Mouse (Mus musculus) urinary bladder, postnatal 36 days (tissue): Measurements from ENCODE around the gene Tmem240.
A peak's percentile ranks its signal among the peaks of the same experiment; 100 is the strongest.
"Not testable (repeated sequence)": the region's sequence is repeated elsewhere in the genome, so short reads cannot be mapped to it uniquely, and the experiment has no call there.

Experiments used
- DNase-seq, 2 experiments: peaks; one replicate each; pipeline ENCODE4 v3.0.0; 2022; ENCODE audit warnings: low spot score in 2 of 2, mixed read lengths in 1 of 2

Gene Tmem240

DNA sequence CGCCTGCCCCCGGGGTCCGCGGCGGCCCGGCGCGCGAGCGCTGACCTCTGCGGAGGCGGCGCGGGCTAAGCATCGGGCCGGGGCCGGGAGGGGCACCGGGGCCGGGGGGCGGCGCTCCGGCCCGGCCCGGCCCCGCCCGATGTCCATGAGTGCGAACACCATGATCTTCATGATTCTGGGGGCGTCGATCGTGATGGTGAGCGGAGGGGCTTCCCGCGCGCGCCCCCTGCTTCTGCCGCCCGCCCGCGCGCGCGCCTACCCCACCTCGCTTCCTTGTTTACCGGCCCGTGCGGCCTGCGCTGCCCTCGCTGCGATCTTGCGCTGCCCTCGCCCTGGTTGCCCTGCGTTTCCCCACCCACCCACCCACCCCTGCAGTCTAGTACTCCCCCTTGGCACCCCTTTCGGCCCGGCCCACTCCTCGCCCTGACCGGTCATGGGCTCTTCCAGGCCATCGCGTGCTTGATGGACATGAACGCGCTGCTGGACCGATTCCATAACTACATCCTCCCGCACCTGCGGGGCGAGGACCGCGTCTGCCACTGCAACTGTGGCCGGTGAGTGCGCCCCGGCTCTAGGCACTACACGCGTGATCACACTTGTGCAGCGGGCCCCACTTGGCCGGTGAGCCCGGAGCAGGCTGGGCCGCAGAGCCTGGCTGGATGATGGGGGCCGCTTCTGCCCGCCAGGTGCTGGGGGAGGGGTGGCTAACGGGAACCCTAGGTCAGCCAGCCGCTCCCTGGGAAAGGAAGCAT is 527 bp downstream of the Tmem240 start:
- DNase-seq = peak; percentile 11 to 25

DNA sequence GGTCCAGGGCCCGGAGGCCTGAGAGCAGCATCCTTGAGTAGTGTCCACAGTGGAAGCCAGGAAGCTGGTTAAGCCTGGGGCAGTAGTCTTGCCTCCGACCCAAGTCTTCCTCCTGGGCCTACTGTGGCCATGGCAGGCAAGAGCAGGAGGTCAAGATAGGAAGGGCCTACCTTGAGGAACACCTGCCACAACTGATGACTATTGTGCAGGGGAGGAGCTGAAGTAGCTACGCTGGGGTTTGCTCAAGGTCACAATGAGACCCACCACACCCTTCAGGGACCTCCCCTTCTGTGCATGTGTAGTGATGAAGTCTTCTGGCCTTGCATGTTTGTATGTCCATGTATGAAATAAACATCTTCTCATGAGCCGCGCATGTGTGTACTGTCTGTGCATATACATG is 1.2 kb downstream of the Tmem240 start:
- no peak for DNase-seq

DNA sequence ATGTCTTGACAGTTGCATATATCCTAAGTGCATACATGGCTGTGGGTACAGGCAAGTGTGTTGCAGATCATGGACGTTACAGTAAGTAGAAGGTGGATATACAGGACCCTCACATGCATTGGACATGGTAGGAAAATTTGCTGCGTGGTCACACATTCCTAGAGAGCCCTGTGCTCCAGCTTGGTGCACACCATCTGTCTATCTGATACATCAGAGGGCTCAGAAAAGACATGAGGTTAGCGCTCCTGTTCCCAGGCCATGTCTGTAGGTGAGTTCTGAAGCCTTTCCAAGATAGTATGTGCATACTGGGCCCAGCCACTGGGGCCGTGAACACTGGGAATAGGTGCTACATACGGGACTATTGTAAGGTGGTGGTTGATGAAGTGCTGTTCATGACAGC is 1.8 kb downstream of the Tmem240 start:
- DNase-seq = no peak

DNA sequence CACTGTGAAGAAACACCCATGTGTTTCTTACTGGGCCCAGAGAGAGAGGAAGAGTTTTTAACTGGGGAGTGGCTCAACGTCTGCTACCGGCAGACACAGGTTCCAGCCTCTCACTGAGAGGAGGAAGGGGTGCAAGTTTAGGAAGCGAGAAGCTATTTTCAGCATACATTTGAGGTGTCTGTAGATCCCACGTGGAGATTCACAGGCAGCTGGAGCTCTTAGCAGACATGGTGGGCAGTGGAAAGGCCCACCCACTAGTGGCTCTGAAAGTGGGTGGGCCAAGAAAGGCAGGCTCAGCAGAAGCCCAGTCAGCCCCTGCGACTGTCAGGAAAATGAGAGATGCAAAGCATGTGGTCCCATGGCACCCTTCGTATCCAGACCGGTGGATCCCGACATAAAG is 3.7 kb downstream of the Tmem240 start:
- no peak for DNase-seq

DNA sequence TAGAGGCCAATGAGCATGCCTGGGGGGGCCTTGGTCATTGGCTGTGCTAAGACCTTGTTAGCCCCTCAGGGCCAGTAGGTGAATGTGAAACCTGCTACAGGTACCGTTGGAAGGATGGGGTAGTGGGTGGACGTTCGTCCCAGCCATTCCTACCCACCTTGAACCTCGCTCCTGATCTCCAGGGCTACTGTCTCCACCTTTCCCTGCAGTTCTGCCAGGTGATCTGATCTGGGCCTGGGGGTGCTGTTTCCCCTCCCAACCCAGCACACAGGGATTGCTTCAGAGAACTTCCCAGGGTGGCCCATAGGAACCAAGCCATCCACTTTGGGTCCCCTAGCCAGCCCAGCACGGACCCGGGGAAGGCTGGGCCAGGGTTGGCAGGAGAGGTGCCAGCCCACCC is 4.6 kb downstream of the Tmem240 start:
- no peak for DNase-seq

DNA sequence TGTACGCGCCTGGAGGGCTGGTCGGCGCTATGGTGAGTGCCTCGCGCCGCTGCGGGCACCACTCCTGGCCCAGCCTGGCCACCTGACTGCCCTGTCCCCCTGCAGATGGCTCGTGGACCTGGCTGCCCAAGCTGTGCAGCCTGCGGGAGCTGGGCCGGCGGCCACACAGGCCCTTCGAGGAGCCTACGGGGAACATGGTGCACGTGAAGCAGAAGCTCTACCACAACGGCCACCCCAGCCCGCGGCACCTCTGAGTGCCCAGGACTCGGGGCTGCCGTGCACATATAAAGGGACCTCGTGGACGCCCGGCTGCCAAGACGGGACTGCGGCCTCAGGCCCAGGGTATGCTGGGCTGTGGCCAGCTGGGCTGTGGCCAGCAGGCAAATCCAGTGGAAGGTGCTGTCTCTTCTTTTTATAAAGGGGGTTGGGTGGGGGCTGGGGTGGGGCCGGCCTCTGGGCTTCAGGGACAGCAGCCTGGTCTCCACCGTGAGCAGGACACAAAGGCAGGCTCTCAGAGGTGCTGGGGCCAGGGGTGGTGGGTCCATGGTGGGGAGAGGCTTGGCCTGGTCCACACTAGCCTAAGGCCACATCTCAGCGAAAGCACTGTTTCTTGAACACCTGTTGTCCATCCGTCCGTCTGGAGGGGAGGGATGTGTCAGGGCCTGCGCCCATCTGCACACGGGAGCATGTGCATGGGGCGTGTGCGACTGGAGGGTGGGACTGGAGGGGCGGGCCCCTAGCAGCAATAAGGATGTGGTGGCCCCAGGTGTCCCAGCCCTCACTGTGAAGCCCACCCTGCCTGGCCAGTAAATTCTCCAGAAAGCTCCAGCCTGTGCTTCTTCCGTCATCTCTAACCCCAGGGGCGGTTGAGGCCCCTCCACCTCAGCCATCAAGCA is 5.4 kb downstream of the Tmem240 start:
- no peak for DNase-seq

DNA sequence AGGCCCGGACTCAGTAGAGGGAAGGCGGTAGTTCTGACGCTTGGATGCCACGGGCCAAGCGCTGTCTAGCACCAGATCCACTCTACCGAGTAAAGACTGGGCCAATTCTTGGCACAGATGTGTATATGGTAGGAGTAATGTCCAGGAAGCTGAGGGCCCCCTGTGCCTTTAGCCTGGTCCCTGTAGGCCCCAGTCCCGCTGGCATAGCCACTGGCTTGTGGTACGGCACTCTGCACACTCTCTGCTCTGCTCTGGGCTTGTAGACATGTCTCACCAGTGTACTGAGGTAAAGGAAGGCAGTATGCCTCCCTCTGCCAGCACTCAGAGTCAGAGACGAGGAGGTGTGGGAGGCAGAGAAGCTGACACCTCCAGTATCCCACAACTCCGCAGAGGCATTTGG is 6.1 kb downstream of the Tmem240 start:
- not testable (repeated sequence) for DNase-seq

DNA sequence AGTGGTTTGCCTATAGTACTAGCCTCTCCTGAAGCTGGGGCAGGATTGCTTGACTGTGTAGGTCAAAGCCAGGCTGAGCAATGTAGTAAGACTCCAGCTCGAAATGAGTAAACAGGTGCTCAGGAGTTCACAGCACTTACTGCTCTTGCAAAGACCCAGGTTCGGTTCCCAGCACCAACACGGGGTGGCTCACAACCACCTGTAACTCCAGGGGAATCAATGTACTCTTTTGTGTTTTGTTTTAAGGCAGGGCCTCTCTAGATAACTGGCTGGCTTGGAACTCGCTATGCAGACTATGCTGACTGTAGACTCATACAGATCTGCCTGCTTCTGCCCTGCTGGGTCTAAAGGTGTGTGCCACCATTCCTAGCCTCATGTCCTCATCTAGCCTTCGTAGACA is 8.1 kb downstream of the Tmem240 start:
- DNase-seq = no peak

DNA sequence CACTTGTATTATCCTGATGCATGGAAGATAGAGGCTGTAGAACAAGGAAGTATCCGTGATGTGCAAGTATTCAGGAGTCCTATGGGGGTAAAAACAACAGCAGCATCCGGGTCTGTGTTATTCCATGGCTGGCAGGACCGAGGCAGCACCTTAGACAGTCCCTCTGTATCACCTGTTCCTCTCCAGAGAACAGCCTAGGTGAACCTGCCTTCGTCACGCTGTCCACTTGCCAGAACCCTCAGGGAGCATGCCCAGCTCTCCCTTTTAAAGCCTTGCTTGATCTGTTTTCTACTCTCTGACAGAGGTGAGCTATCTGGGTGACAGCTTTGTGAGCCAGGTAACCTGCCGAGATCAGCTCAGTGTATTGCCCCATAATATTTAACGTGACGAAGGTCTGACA is 9.9 kb downstream of the Tmem240 start:
- no peak for DNase-seq

DNA sequence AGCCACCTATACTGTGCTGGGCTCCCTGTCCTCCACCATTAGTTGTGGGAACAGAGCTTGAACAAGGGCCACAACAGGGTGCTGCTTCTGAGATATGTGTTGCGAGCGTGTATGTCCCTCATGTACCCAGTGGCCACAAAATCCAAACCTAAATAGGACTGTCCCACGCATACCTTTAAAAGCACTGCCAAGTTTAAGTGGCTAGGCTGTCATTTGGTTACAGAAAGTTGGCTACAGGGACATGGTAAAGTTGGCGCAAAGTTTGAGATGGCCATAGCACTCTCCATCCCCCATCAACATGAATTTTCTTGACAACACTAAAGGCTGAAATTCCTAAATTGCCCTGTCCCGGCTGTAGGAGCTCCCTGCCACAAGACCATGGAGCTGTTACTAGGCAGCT is 10.5 kb downstream of the Tmem240 start:
- no peak for DNase-seq

DNA sequence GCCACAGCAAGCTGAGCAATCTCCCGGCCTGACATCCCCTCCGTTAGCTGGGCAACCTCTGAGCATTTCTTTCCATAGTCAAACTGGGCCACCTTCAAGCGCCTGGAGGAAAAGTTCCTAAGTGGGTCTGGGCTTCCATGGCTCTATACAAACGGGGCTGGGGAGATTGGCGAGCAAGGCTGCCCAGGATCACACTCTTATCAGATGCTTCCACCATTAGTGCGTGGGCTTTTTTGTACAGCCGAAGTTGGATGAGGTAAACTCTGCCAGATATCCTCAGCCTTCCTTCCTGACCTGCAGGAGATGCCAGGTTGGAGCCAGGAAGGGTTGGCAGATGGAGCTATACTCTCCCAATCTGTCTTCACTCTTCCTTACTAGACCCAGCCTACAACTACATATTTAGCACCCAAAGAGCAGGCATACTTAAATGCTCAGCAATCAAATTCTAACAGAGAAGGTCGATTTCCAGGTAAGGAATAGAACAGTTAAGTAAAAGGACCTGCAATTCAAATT is 11.5 kb downstream of the Tmem240 start:
- no peak for DNase-seq

DNA sequence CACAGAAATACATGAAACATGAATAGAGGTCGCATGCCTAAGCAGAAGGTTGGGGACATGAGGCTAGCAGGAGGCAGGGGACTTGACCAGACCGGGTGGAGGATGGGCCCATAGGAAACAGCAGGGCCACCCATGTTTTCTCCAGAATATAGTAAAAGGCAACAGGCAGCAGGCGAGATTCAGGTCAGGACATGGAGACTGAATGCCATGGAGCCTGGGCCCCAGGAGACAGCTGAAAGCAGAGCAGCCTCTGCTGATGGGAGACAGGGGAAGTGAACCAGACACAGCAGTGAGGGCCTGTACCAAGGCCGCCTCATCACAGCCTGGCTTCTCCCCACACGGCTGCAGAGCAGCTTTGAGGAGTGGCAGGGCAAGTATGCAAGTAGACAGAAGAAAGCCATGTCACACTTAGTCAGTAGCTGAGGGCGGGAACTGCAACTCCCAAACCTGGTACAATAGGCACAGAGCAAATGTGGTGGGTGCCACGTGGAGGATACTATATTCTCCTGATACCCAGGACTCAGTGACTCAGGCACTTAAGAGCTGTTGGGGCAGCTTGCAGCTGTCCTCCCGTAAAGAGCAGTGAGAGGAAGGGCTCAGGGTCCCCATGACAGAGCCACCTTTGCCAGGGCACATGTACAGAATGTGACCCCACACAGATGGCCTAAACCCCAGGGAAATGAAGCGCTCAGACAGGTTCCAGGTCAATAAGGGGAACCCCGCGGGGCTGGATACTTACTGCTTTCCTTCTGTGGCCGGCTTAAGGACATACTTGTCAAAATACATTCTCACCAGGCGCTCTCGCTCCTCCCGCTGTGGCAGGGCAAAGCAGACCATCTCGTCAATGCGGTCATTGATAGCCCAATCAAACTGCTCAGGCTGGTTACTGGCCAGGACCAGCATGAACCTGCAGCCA is 12.2 kb downstream of the Tmem240 start:
- DNase-seq = no peak

DNA sequence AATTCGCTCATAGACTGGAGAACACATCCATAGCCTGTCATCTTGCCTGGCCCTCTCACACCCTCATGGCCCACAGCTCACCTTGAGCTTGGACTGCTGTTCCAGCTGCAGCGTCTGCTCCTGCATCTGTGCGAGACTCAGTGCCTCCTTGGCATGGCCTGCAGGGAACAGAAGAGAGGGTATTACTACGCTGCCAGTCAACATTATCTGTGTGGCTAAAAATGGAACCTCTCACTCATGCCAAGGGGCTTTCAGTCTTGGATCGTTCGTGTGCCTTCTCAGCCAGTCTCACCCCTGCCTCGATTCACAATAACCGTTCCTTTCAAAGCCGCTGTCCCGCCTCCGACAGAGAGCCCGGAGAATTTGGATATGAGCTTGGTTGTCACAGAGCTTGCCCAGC is 22.4 kb downstream of the Tmem240 start:
- no peak for DNase-seq

DNA sequence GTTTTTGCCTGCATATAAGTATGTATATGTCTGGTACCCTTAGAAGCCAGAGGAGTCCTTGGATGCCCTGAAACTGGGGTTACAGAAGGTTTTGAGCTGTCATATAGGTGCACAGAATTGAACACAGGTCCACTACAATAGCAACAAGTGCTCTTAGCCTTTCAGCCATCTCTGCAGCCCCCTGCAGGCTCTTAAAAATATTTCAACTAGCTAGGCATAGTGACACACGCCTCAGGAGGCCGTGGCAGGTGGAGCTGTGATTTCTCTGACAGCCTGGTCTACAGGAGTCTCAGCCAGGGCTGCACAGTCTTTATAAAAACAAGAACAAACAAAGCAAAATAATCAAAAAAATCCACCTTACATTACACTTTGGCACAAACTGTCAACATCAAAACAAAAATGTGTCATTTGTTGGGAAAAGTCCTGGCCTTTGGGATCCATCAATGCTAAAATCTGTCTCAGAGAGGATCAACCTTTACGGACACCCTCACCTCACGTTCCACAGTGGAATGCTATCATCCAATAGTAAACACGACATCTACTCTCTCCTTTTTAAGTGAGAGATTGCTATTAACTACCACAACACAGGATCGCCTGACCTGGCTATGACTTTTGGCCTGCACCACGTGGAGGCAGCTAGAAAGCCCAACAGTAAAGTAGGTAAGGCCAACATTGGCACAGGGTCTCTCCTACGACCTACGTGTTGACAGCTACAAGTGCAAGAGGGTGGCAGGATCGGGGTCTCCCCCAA is 25.4 kb downstream of the Tmem240 start:
- no peak for DNase-seq

DNA sequence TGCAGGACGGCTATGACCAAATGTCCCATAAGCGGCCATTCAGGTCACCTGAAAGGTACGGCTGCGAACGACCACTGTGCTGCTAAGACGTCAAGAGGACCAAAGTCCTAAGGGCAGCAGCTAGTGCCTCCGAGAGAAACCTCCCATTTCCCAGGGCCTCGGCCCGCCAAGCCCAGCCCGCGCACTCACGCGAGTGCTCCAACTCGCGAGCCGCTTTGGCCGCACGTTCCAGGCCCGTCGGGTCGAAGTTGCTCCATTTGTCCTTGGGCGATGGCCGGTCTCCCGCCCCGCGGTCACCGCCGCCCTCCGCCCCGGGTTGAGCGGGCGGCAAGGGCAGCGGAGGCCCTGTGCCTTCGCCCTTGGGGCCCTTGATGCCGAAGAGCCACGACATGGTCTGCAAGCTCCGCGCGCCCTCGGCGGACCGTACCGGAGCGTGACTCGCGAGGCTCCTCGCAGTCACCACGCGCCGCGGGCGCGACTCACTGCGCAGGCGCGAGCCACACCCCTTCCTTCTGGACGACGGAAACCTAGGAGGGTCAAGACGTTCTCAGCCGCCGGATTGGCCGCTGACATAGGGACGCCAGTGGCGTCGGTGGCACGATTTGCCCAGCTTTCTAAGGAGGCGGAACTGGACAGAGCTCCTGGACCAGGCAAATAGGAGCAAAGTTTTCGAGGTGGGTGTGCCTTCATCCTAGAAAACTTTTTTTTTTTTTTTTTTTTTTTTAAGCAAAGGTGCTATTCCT is 26.2 kb downstream of the Tmem240 start, which contains the start of gene Atad3a:
TSS of gene Atad3a (minus strand) at position 481 of the 743 bp plus-strand sequence.
- DNase-seq = peak; percentile 94 to 97

DNA sequence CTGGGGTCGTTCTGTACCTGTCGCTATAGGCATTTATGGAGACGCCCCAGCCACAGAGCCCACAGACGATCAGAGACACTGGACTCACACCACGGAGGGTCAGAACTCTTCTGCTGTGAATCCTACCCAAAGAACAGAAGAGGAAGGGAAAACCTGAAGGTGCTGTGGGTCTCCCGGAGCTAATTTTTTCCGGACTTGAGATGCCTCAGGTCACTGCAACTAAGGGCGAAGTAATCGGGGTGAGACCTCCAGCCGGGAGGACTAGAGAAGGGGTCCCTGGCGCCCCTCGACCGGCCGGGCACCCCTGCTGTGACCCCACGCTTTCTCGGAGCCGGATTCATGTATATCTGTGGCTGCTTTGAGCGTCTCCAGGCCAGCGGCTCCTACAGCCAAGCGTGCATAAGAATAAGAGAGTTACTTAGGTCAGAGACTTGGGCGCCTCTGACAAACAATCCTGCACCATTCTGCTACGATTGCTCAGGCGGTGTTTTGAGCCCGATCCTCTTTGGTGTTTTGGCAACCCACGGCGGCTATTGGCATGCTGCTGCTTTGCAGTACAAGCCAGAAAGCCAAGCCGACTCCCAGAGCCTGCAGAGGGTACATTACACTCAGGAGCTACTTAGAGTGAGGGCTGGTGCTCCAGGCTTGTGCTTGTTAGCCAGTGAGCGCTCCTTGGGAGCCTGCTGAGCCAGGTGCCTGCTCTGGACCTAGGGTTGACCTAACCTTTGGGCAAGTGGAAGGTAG is 26.9 kb downstream of the Tmem240 start:
- DNase-seq = peak in 1 of 2 experiments; percentile 27

DNA sequence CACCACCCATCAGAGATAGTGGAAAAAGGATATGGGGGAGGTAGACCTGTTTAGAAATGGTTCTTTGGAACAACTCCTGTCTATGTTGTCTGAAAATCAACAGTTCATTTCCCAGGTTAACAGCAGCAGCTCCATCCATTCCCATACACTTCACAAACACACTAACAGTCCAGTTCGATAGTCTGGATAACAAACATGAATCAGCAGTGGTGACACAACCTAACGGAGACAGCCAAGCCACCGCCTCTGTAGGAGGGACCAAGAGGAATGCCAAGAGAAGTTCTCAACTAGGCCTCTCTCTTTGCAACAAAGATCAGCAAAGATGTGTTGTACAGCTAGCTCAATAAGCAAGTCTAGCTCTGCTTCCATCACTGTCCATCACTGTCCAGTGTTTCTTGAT is 27.8 kb downstream of the Tmem240 start:
- DNase-seq = no peak

DNA sequence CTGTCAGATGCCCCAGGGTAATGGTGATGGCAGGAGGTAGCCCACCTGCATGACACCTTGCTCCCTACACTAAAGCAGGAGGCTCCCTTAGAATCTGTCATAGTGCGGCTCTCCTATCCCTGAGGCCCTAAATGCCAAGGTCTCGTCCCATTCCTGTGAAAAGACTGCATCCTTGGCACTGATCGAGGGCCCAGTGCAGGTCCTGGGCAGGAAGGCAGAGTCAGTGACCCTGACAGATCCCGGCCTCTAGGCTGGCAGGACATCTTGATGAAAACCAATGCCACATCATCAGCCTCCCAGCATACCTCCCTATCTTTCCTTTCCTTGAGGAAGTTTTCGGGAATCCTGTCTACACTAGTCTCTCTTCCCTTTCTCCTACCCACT is 34.9 kb downstream of the Tmem240 start:
- DNase-seq = no peak

DNA sequence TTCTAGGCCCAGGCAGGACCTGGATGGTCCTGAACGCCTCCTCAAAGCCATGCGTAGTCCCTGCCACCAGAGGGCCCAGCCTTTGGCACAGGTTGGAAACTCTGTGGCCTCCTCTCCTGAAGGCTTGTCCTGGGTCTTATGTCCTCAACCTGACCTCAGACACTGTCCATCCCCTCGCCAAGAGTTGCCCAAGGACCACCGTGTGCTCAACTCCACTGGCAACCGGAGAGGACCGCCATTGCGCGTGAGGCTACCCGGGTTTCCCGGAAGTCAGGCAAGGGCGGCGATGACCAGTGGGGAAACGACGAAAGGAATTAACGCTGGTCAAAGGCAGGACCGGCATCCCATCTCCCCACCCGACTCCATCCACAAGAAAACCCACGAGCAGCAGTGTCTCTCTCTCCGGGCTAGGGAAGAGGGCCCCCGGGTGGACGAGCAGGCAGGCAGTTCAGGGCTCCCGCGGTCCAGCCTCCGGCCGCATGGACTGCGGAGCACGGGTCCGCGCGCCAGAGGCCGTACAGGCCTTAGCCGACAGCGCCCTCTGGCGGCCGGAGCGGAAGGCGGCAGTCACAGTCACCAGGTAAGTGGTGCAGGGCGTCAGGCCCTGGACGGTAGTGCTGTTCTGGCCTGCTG is 35.4 kb downstream of the Tmem240 start:
- DNase-seq = peak; percentile 90 to 91
